Mouse (Mus musculus) left cerebral cortex, postnatal 36 days (tissue): ENCODE measurements around the gene Pgap3. TPM values are rescaled to one million over a fixed set of nuclear protein-coding genes. Genes with fewer than 3 reads are reported as not detected.
A peak's percentile ranks its signal among the peaks of the same experiment; 100 is the strongest.
"Not testable (repeated sequence)": the region's sequence is repeated elsewhere in the genome, so short reads cannot be mapped to it uniquely, and the experiment has no call there.

Experiments
- DNase-seq, 2 experiments: peaks; one replicate each; pipeline ENCODE4 v3.0.0; 2021 to 2022; ENCODE audit warnings: low spot score in 2 of 2, mixed read lengths in 1 of 2
- intact Hi-C: fragments of 180-260 bp; cut with DNase I; formaldehyde crosslinking; loops from one replicate; pipeline ENCODE4 v1.15.1; 2025
- total RNA-seq, 2 experiments: library from RNA; stranded (reverse); gene quantifications; 2 replicates each; pipeline ENCODE4 v1.2.3; 2021

Pgap3 gene
- total RNA-seq, 2 experiments from 2014 or later: 9.9 to 10.9 TPM

DNA sequence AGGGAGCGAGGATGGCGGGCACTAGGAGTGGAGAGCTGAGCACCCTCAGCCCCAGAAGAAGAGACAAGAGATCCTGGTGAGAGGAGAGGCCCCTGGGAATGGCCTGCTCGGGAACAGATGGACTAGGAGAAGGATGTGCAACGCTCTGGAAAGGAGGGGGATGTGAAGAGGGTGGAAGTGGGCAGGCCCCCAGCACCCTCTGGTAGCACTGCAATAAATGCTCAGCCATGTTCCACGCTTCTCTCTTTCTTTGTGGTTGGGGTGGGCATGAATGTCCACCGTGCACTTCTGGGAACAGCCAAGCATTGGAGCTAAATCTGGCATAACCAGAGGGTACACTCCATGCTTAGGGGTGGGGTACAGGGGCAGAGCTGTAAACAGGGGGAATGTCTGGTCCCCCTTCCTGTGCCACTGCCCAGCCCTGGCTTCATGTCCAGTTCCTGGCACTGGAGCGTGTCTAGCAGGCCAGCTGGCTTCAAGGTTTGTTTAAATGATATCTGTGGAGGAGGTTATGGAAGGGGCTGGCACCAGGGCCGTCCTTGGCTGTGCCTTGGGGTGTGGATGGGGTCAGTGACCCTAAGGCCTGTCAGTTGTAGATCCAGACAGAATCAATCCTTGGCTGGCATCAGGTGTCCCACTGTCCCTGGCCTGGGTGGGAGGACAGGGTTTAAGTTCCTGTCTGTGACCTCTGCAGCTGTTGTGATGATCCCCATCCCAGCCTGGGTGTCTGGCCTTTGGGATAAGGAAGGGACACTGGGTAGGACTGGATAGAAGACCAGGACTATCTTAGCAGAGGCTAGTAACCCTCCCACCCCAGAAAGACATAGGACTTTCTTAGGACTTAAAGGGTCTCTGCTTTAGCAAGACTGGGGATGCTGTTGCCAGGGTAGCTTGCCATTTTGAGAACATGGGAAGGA lies 15.3 kb downstream of the Pgap3 start:
- DNase-seq: no peak
- intact Hi-C loops: loop anchor here (5.0 kb wide), 1 partner anchor 118 kb away; no protein-coding TSS in a partner anchor

DNA sequence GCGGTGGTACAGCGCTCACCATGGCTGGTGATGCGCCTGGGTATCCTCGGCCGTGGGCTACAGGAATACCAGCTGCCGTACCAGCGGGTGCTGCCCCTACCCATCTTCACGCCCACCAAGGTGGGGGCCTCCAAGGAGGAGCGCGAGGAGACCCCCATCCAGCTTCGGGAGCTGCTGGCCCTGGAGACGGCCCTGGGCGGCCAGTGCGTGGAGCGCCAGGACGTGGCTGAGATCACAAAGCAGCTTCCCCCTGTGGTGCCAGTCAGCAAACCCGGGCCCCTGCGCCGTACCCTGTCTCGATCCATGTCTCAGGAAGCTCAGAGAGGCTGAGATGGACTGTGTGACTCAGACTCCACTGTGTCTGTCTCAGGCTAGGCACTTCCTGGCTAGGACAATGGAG lies 16.1 kb downstream of the Pgap3 start:
- intact Hi-C loops: no loop called here
- no peak for DNase-seq

DNA sequence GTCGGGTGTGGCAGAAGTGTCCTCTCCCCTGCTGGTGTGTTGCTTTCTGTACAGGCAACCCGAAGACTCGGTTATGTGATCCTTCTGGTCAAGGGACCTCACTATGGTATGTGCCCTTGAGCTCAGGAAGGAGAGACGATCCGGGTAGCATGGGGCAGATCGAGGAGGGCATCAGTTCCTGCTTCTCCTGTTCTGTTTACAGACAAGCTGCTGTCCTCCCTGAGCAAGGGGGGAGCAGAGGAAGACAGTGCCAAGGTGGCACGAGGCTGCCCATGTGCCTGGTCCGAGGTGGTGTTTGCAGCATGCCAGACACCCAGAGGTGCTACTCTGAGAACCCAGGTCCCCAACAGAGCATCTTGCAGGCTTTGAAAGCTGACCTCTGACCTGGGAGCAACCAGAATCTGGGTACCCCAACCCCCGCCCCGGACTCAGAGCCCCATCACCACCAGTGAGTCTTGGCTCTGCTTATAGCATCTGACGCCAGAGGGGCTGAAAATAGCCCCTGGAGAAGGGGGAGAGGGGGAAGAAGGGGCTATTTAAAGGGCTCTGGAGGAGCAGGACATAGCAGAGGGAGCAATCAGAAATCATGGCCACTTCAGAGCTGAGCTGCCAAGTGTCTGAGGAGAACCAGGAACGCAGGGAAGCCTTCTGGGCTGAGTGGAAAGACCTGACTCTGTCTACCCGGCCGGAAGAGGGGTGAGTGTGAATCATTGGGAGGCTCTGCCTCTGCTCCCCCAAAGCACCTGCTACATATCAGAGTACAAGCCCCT lies 16.8 kb downstream of the Pgap3 start, which contains the start of gene Tcap:
Gene Tcap (plus strand): TSS at position 551 of the 770 bp plus-strand sequence.
- no peak for DNase-seq
- intact Hi-C loops: no loop called here

DNA sequence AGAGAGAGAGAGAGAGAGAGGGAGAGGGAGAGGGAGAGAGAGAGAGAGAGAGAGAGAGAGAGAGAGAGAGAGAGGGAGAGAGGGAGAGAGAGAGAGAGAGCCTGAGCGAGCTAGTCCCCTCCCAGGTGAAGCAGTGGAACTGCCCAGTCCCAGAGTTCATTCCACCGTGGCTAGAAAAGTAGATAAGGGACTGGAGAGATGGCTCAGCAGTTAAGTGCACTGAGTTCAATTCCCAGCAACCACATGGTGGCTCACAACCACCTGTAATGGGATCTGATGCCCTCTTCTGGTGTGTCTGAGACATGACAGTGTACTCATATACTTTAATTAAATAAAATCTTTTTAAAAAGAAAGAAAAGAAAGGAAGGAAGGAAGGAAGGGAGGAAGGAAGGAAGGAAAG lies 17.9 kb downstream of the Pgap3 start:
- intact Hi-C loops, DNase-seq: not testable (repeated sequence)

DNA sequence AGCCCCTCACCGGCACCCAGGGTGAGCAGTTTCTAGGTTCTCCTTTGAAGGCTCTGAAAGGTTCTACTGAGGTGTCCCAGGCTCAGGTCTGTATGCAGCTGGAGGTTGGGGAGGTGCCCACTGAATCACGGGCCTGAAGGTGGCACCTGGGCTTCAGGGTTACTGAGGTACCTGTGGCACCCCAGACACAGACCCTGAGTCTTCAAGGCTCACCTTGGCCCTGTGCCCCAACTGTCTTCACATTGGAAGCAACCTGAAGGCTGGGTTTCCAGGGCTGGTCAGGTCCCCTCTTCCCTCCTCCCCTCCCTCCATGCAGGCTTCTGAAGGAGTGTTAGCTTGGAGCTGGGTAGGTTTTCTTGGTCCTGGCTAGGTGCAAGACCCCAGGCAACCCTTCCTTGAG lies 18.6 kb downstream of the Pgap3 start:
- intact Hi-C loops: no loop called here
- DNase-seq: no peak

DNA sequence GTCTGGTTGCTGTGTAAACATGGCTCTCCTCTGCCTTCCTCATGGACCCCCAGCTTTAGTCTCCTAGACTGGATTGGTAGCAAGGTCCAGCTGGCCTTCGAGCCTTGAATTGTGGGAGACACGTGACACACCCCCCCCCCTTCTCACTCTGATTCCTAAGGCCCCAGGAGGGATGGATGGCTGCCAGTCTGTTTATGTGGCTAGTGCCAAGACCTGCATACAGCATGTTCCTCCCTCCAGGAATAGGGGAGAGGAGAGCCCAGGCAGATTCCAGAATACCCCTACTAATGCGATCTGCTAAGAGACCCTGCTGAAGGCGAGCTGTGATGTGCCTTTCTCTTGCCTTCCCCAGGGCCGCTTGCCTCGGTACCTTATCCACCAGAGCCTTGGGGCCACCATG lies 20.2 kb downstream of the Pgap3 start:
- DNase-seq: no peak
- intact Hi-C loops: no loop called here

DNA sequence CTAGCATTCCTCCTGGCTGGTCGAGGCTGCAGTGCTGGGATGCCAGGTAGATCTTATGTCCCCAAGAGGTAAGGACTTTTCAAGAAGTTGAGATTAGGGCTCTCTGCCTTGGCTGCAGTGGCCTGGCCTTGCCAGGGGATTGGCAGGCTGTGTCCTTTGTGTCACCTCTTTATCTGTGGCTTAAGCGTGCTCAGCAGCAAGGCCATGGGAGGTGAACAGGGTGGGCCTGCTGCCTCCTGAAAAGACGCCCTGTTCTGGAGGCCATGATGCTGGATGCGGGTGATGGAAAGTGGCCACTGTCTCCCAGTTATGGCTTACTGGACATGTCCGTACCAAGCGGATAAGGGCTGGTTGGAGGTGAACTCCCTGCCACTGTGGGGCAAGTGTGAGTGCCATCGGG lies 20.9 kb downstream of the Pgap3 start:
- intact Hi-C loops: no loop called here
- DNase-seq: no peak

DNA sequence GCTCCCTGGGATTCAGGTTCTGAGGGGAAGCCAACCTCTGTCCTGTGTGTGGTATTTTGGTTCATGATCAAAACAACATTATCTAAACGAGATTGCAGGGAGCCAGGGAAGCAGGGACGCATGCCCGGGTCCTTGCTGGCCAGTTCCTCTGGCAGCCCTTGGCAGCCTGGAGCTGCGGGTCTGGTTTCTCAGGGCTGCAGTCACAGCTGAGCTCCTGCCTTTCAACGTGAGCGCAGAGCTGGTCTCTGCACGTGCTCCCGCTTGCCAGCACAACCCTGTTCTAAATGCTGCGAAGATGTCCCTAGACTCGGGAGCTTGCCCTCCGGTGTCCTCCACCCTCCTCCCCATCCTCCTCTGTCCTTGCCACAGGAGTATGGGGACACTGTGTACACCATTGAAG lies 22.5 kb downstream of the Pgap3 start:
- DNase-seq: no peak
- intact Hi-C loops: no loop called here

DNA sequence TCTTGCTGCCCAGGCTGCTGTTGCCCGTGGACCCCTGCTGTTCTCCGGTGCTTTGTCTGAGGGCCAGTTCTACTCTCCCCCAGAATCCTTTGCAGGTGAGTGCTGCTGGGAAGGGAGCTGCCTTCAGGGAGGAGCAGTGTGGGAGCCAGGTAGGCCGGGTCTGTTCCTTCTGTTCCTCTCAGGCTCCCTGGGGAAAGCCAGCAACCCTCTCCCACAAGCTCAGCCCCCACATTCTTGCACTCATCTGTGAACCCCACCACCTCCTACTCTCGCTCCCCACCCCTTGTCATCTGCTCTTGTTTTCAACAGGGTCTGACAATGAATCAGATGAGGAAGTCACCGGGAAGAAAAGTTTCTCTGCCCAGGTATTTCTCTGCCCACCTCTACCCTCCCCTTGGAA lies 23.5 kb downstream of the Pgap3 start:
- peak in 1 of 2 experiments; percentile 36 for DNase-seq
- intact Hi-C loops: no loop called here

DNA sequence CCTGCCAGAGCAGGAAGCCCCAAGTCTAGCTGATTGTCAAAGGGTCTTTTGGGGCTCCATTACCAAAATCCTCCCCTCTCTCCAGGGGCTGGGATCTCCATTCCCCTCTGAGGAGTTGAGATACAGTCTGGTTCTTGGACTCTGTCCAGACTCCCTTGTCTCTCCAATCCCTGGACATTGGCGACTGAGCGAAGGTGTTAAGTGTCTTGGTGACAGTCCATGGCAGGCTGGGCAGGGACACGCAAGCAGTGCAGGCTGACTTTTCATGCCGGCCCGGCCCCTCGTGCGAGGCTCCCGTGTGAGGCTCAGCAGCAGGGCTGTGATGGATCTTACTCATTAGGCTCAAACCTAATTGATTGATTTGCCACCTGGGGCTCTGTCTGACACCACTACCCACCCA lies 26.0 kb downstream of the Pgap3 start:
- intact Hi-C loops: no loop called here
- DNase-seq: no peak

DNA sequence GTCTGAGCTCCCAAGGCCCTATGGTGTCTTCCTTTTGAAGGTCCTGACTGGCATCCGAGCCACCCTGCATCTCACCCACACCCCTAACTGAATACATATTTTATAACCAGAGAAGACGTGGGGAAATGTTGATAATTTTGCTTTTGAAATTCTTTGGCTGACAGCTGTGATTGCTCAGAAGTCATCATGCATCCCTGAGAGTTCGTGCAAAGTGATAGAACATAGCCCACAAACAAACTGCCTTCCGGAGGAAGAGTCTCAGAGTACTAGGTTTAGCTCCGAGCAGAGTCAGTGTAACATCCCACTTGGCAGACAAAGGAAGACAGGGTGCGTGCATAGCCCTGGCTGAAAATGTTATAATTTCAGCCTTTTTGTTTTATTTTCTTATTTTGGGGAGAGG lies 27.0 kb downstream of the Pgap3 start:
- intact Hi-C loops: no loop called here
- DNase-seq: no peak

DNA sequence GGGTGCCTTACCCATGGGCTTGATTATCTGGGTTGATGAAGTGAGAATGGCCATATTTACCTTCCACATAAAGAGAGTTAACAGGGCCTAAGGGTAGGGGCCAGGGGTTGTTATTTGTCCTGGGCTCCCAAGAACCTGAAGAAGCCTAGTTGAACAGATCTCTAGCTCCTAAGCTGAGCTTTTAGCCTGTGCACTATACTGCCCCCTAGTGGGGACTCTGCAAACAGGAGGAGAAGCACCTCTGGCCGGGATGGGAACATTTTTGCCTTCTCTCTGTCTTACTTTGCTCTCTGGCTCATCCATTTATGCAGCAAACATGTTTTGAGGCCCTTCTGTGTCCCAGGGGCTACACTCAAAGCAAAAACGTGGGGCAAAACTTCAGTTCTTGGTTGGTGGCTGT lies 27.9 kb downstream of the Pgap3 start:
- intact Hi-C loops: no loop called here
- DNase-seq: no peak

DNA sequence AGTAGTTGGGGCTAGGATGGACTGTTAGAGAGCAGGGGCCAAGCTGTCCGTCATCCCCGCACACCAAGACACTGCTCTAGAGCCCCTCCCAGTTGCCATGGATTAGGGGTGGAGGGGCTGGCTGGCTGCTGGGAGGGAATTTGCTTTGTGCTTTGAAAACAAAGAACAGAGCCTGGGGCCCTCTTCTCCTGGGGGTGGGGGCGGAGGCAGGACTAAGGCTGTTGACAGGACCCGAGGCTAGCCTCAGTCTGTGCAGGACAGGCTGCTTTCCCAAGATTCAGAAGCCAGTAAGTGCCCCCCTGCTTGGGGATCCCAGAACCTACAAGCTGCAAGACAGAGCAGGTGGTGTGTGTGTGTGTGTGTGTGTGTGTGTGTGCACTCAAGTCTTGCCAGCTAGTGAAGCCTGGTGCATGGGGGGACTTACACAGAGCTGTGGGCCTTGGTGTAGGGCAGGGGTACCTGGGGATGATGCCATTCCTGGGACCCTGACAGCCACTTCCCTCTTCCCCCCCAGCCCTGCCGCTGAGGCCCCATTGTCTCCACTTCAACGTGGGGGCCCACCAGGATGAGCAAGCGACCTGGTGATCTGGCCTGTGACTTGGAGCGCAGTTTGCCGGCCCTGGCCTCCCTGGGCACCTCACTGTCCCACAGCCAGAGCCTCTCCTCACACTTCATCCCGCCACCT lies 28.6 kb downstream of the Pgap3 start:
- no peak for DNase-seq

DNA sequence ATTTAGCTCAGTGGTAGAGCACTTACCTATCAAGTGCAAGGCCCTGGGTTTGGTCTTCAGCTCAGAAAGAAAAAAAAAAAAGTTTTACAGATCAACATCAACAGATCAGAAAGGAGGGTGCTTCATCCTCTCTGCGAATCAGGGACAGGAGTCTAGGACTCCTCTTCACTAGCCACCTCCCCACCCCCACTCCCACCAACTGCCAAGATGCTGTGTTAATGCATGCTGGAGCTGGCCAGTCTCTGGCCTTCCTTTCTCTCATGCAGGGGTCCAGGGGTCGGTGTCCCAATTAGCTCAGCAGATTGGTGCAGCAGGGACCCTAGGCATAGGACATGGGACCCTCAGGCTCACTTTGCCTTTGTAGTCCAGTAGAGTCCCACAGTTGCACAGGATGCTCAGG lies 29.7 kb downstream of the Pgap3 start:
- DNase-seq: no peak
- intact Hi-C loops: no loop called here

More for the DNA sequence above, 28.6 kb downstream of the Pgap3 start:
- intact Hi-C loops: no loop called here

DNA sequence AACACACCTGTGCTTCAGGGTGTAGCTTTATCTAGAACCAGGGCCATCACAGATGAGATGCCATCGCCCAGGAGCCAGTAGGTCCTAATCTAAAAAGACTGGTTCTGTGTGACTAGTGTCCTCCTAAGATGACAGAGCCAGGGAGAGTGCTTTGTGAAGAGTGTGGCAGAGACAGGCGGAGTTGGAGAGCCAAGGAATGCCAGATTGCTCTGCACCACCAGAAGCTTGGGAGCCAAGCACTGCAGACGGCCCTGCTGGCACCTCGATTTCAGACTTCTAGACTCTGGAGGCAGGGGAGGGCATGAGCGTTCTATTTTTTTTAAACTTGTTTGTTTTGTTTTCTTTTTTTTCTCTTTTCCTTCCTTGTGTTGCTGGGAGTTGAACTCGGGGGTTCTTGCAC lies 31.0 kb downstream of the Pgap3 start:
- DNase-seq: peak in 1 of 2 experiments; percentile 46
- intact Hi-C loops: no loop called here

DNA sequence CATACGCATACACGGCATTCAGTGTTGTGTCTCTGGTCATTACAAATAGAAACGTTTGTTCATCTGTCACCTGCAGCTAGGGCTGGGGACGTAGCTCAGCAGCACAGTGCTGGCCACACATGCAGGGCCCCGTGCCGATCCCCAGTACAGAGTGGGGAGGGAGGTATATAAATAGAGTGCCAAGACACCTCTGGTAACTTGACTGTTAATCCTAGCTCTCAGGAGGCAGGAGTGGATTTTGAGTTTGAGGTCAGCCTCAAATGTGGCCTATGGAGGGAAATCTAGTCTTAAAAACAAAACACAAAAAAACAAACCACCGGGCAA lies 32.5 kb downstream of the Pgap3 start:
- intact Hi-C loops: no loop called here
- no peak for DNase-seq

DNA sequence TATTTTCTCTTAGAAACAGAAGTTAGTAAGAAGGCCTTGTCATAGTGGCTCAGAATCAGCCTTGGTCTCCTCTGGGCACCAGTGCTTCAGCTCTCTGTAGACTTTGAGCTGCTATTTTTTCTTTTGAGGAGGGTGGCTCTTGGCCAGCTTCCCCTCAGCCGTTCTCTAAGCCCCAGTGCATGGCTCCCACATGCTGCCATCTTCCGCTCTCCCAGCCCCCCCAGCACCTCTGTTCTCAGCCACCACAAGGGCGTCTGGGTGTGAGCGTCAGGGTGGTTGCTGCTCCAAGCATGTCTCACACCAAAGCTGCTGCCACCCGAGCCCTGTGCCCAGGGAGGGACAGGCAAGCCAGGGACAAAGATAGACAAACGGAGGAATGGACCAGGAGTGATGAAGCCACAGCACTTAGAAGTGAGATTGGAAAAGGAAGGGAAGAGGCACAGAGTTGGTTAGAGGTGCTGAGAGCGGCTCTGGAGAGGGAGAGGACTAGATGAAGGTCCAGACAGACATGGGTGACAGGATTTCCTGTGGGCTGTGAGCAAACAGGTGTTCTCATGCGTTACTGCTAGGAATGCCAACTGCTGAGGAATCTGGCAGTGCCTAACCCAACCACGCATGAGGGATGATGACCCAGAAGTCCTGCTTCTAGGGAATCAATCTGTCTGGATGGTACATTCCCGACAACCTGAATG lies 33.0 kb downstream of the Pgap3 start:
- peak; percentile 51 to 67 for DNase-seq
- intact Hi-C loops: no loop called here

DNA sequence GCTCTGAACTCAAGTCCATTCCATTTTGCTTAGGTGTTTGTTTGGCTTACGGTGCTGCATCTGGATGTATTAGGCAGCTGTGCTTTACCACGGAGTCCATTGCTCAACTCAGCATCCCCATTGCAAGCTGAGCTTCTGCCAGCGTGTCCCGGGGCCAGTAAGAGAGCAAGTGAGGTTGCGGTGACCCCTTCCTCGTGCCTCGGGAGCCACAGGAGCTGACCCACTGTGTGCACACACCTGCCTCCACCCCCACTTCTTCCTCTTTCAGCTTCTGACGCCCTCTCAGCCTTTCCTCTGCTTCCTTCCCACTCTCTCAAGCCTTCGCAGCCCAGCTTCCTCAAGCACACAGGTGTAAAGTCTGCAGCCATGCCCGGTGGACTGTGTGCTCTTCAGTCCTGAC lies 34.0 kb downstream of the Pgap3 start:
- DNase-seq: no peak
- intact Hi-C loops: no loop called here

DNA sequence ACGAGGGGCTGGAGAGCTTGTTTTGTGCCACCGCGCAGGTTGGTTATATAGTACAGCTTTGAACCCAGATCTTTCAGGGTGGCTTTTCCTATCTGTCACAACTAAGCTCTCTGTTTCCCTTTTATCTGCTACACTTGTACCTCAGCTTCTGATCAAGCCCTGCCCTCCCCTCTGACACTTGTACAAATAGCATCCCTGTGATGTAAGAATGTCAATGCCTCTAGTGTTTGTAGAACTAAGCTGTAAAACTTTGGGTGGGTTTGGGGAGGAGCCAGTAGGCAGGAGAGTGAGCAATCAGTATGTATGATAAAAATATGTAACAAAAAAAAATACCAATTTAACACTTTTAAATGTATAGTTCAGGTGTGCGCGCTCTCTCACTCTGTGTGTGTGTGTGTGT lies 35.9 kb downstream of the Pgap3 start:
- intact Hi-C loops: no loop called here
- DNase-seq: no peak

DNA sequence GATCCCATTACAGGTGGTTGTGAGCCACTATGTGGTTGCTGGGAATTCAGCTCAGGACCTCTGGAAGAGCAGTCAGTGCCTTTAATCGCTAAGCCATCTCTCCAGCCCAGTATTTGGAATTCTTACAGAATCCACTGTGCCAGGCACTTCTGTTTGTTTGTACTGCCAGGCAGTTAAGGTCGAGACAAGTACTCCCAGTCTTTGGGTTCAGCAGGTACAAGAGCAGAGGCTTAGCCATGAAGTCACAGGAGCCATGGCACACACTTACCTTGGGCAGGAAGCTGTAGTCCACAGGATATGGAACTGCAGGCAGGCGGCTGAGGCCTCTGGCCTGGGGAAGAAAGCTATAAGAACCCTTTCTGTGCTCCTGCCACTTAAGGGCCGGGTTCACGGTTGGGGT lies 36.5 kb downstream of the Pgap3 start:
- DNase-seq: no peak
- intact Hi-C loops: no loop called here
